In genomic region chr7:25390986-25391385, GRCm38 (mm10) we compare ENCODE assay signal across 14 mouse cellular contexts. TPM values are rescaled to one million over a fixed set of nuclear protein-coding genes. Genes with fewer than 3 reads are reported as not detected.
DNase-seq lines count a peak whose midpoint lies in the region; ATAC-seq and TF ChIP-seq lines count a peak whose summit lies in the region.
"Had no signal": no experiment of that assay in that cellular context is flagged by ENCODE, and none has a peak within 500 bp of the region (broad histone marks: within the 10 kb centered on the region; RNA-seq: fewer than 3 reads in every experiment).

No protein-coding gene starts in this region.

- no peak overlapping the region for H3K9ac ChIP-seq in intestine, postnatal 0 days (ENCODE audit: low read depth, low read length)
- H3K9ac ChIP-seq: forebrain, embryonic 15.5 days had no signal

- peaks cover 24% of the 10 kb centered on the region for H3K4me1 ChIP-seq in intestine, postnatal 0 days (replicated peaks; ENCODE audit: control insufficient read depth, insufficient read depth, low read length)

- peak; percentile 5 for DNase-seq in gastrocnemius, postnatal 25 days
- no peak for DNase-seq in gastrocnemius, postnatal 4 days (ENCODE audit: low spot score in 2 of 2)
- no peak for DNase-seq in layer of hippocampus, adult 2 months (ENCODE audit: low spot score in 2 of 2)
- DNase-seq in layer of hippocampus, postnatal 14 days (ENCODE audit: low spot score in 2 of 2) = no peak
- peak; percentile 76 for DNase-seq in adrenal gland, adult 8-10 months
- no peak for DNase-seq in spleen, adult 18-20 months
- no peak for DNase-seq in retina, embryonic 14.5 days (ENCODE audit: low spot score)

- WGBS in intestine, postnatal 0 days = 45% methylated on average over 2 of the region's 2 CpGs

- peak overlapping the region; percentile 37; the same call in 1 of the 2 replicates for H3K27ac ChIP-seq in layer of hippocampus, adult 2 months
- H3K27ac ChIP-seq in intestine, postnatal 0 days (ENCODE audit: low read depth, low read length) = peak overlapping the region; percentile 51; the same call in 1 of the 2 replicates
- H3K27ac ChIP-seq: forebrain, embryonic 15.5 days had no signal

- no peak for ATAC-seq in intestine, postnatal 0 days
- ATAC-seq: forebrain, embryonic 15.5 days had no signal

- peaks cover 21% of the 10 kb centered on the region for H3K36me3 ChIP-seq in intestine, postnatal 0 days (ENCODE audit: control insufficient read depth, insufficient read depth)

- H3K4me3 ChIP-seq in layer of hippocampus, adult 2 months = no peak overlapping the region
- no peak overlapping the region for H3K4me3 ChIP-seq in intestine, postnatal 0 days (ENCODE audit: low read depth, low read length)
- H3K4me3 ChIP-seq: forebrain, embryonic 15.5 days had no signal

- peak overlapping the region; percentile 41; the same call in 1 of the 2 replicates for H3K4me2 ChIP-seq in intestine, postnatal 0 days (replicated peaks; ENCODE audit: low read depth)
- H3K4me2 ChIP-seq: forebrain, embryonic 15.5 days; heart, embryonic 11.5 days had no signal

- H3K27me3 ChIP-seq in intestine, postnatal 0 days (replicated peaks; ENCODE audit: control insufficient read depth, insufficient read depth, low read length) = no peaks in the 10 kb centered on the region
- H3K27me3 ChIP-seq: forebrain, embryonic 15.5 days had no signal

- H3K9me3 ChIP-seq in intestine, postnatal 0 days (ENCODE audit: control insufficient read depth) = no peaks in the 10 kb centered on the region
- H3K9me3 ChIP-seq: forebrain, embryonic 15.5 days had no signal

- no peak for TF ChIP-seq CTCF in layer of hippocampus, adult 2 months (conservative IDR thresholded peaks at IDR 0.05)
- no peak for TF ChIP-seq CTCF in intestine, postnatal 0 days (IDR thresholded peaks at IDR 0.05; ENCODE audit: low read depth)

RNA-seq across cellular contexts. Expression of gene Lipe, which starts 7.5 kb away (rescaled TPM):
- total RNA-seq in gastrocnemius, postnatal 25 days (2021) = 10 to 100 TPM; 12.8 to 42.6 TPM
- 10 to 100 TPM; 25.4 to 37.7 TPM for total RNA-seq in gastrocnemius, postnatal 4 days (2021)
- 1 to 10 TPM; 9.1 to 10.0 TPM for total RNA-seq in layer of hippocampus, adult 2 months (2021)
- total RNA-seq in layer of hippocampus, postnatal 14 days (2021) = 1 to 10 TPM; 7.3 to 8.3 TPM
- 100 to 1,000 TPM; 157 to 290 (median 256) TPM for total RNA-seq in adrenal gland, adult 8-10 months (2022)
- polyA plus RNA-seq in intestine, postnatal 0 days (2015; fragmentation: Nextera tagmentation; extraction: Ambion mirVana) = 15.0 and 17.5 TPM in 2 replicates

RNA-seq across cellular contexts. Expression of gene Cnfn, which starts 21.5 kb away (rescaled TPM):
- total RNA-seq in gastrocnemius, postnatal 25 days (2021) = not detected
- not detected for total RNA-seq in gastrocnemius, postnatal 4 days (2021)
- not detected for total RNA-seq in layer of hippocampus, adult 2 months (2021)
- not detected for total RNA-seq in layer of hippocampus, postnatal 14 days (2021)
- total RNA-seq in adrenal gland, adult 8-10 months (2022) = not detected
- polyA plus RNA-seq in intestine, postnatal 0 days (2015; fragmentation: Nextera tagmentation; extraction: Ambion mirVana) = 0.33 TPM in 1 of 2 replicates, not detected in the other
- total RNA-seq: left cerebral cortex, postnatal 10 days had no signal
- polyA plus RNA-seq: forebrain, embryonic 15.5 days; heart, embryonic 11.5 days; kidney, embryonic 16.5 days; neural tube, embryonic 11.5 days had no signal

RNA-seq across cellular contexts. Expression of gene Cxcl17, which starts 21.7 kb away (rescaled TPM):
- total RNA-seq in gastrocnemius, postnatal 25 days (2021) = not detected
- not detected for total RNA-seq in gastrocnemius, postnatal 4 days (2021)
- total RNA-seq in layer of hippocampus, adult 2 months (2021) = not detected
- total RNA-seq in layer of hippocampus, postnatal 14 days (2021) = not detected
- total RNA-seq in adrenal gland, adult 8-10 months (2022) = not detected
- polyA plus RNA-seq in intestine, postnatal 0 days (2015; fragmentation: Nextera tagmentation; extraction: Ambion mirVana) = 0.16 TPM in 1 of 2 replicates, not detected in the other
- total RNA-seq: left cerebral cortex, postnatal 10 days had no signal
- polyA plus RNA-seq: heart, embryonic 11.5 days; neural tube, embryonic 11.5 days; testis, adult 2 months had no signal

Comparison
In these comparisons a context has a peak if more than half of its experiments do, and no peak if none do; other contexts are left out.
1. DNase-seq: peak in gastrocnemius, postnatal 25 days (single experiment) and adrenal gland, adult 8-10 months (single experiment); none in gastrocnemius, postnatal 4 days (0 of 2), layer of hippocampus, adult 2 months (0 of 2), layer of hippocampus, postnatal 14 days (0 of 2), spleen, adult 18-20 months (0 of 2) and retina, embryonic 14.5 days (single experiment).